Mouse (Mus musculus) urinary bladder, postnatal 4 days (tissue): ENCODE results near the gene D17H6S53E.
A peak's percentile ranks its signal among the peaks of the same experiment; 100 is the strongest.

Experiments used
- DNase-seq, 2 experiments: peaks; one replicate each; pipeline ENCODE4 v3.0.0; 2021 to 2022; ENCODE audit warnings: low spot score in 2 of 2

D17H6S53E gene

GRCm38 (mm10) chr17:35126206-35126611 is at the start of gene D17H6S53E:
D17H6S53E (plus strand) TSS chr17:35126373.
- DNase-seq: peak in 1 of 2 experiments; percentile 72

GRCm38 (mm10) chr17:35076507-35077176 is 49.5 kb upstream of the D17H6S53E start, which contains the start of gene Ly6g6e:
Ly6g6e (plus strand) TSS chr17:35076902.
- no peak for DNase-seq

- no peak for DNase-seq
These were observed 48.9 kb upstream of the D17H6S53E start for GRCm38 (mm10) chr17:35077285-35077684.

DNA sequence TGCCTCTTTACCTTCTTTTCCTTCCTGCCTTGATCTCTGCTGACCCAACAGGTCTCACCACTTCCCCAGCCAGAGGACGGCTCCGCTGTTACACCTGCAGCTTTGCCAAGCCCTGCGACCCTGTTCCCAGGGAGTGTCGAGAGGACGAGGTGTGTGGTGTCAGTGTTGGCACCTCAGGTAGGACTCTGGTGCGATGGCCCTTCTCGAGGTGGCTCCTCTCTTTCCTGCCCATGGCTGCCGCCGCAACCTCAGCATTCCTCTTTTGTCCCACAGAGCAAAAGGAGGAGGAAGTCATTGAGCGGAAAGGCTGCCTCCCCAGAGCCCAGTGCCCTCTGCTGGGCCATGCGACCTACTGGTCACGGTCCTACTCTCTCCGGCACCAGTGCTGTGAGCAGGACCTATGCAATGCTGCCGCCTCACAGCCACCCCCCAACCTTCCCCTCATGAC is 48.4 kb upstream of the D17H6S53E start, which contains the start of gene Ly6g6d:
Gene Ly6g6d (minus strand): TSS at position 280 of the 448 bp plus-strand sequence.
- DNase-seq: peak in 1 of 2 experiments; percentile 47

GRCm38 (mm10) chr17:35079778-35080177 is 46.4 kb upstream of the D17H6S53E start:
- no peak for DNase-seq

DNA sequence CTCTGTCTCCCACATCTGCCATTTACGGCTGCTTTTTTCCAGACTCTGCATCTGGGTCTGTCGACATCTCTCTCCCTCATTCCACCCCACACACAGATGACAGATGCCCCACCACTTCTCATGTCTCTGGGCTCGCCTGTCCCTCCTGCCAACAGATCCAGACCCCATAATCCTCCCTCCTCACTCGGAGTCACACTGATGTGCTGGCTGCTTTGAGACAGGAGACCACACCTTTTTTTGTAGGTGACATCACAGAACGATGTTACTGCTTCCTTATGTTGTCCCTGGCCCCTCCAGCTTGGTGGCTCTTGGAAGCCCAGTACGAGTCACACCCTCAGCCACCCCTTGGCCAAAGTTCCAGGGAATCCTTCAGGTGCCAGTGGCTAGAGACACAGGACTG is 45.9 kb upstream of the D17H6S53E start:
- DNase-seq: no peak

GRCm38 (mm10) chr17:35080710-35081109 is 45.5 kb upstream of the D17H6S53E start:
- DNase-seq: no peak

GRCm38 (mm10) chr17:35082841-35083576 is 43.2 kb upstream of the D17H6S53E start:
- DNase-seq: no peak

- no peak for DNase-seq
These were observed 42.2 kb upstream of the D17H6S53E start for GRCm38 (mm10) chr17:35083929-35084497.

- DNase-seq: no peak
These were observed 40.8 kb upstream of the D17H6S53E start, which contains the start of gene Ly6g6f for GRCm38 (mm10) chr17:35085208-35085865. Ly6g6f (minus strand) TSS chr17:35085610.

DNA sequence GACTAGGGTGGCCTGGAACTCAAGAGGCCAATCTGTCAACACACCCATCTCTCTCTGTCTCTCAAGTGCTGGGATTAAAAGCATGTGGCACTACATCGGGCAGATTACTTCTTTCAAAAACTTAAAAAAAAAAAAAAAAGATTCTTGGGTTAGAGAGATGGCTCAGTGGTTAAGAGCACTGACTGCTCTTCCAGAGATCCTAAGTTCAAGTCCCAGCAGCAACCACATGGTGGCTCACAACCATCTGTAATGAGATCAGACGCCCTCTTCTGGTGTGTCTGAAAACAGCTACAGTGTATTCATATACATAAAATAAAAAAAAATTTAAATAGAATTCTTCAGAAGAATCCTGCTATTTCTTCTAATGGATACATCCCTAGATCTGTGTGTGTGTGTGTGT is 38.0 kb upstream of the D17H6S53E start:
- DNase-seq: no peak

DNA sequence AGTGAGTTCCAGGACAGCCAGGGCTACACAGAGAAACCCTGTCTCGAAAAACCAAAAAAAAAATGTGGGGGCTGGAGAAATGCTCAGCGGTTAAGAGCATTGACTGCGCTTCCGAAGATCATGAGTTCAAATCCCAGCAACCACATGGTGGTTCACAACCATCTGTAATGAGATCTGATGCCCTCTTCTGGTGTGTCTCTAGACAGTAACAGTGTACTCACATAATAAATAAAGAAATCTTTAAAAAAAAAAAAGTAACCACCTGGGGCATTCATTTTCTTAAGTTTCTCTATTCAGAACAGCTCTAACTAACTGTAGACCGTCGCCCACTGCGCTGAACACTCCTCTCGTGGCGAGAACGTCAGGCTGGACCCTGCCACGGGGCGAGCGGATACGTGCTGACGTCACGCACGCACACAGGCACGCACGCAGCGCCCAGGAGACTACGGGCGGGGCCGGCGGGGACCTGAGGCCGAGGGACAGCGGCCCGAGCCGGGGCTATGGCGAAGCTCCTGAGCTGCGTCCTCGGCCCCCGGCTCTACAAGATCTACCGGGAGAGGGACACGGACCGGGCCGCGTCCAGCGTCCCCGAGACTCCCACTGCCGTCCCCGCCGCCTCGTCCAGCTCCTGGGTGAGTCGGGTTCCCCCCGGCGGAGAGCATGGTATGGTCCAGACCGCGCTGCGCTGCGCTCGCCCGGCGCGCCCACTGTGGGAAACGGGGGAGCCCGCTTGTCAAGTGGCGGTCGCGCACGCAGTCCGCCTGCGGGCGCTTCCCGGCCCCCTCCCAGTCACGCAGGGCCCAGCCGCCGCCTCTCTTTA is 37.1 kb upstream of the D17H6S53E start, which contains the start of gene Abhd16a:
Gene Abhd16a (plus strand): TSS at position 439 of the 820 bp plus-strand sequence.
- DNase-seq: peak; percentile 93 to 94

GRCm38 (mm10) chr17:35090166-35090932 is 35.8 kb upstream of the D17H6S53E start:
- DNase-seq: no peak

DNA sequence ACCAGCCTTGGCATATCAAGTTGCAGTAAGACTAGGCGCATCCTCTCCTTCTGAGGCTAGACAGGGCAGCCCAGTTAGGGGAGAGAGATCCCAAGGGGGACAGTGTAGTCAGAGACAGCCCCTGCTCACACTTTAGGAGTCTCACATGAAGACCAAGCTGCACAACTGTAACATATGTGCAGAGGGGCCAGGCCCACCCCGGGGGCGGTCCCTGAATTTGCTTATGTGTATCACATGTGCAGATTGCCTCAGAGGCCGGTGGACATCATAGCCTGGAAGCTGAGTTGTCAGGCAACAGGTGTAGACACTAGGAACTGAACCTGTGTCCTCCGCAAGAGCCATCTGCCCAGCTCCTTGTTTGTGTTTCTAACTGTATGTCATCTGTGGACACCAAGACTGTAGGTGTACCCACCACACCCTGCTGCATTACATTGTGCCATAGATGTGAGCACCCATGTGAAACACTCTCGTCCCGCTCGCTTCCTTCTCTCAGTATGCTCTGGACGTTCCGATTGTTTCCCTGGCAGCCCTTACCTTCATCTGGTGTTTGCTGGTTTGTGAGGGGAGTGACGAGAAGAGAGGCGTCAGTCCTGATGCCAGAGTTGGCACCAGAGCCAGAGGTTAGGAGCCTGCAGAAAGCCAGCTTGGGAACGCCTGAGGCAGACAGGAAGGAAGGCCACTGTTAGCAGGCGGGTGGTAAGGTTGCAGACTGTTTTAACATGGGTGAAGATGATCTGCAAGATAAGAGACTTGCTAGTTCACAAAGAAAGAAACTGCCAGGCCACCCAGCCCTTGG is 33.6 kb upstream of the D17H6S53E start:
- no peak for DNase-seq

DNA sequence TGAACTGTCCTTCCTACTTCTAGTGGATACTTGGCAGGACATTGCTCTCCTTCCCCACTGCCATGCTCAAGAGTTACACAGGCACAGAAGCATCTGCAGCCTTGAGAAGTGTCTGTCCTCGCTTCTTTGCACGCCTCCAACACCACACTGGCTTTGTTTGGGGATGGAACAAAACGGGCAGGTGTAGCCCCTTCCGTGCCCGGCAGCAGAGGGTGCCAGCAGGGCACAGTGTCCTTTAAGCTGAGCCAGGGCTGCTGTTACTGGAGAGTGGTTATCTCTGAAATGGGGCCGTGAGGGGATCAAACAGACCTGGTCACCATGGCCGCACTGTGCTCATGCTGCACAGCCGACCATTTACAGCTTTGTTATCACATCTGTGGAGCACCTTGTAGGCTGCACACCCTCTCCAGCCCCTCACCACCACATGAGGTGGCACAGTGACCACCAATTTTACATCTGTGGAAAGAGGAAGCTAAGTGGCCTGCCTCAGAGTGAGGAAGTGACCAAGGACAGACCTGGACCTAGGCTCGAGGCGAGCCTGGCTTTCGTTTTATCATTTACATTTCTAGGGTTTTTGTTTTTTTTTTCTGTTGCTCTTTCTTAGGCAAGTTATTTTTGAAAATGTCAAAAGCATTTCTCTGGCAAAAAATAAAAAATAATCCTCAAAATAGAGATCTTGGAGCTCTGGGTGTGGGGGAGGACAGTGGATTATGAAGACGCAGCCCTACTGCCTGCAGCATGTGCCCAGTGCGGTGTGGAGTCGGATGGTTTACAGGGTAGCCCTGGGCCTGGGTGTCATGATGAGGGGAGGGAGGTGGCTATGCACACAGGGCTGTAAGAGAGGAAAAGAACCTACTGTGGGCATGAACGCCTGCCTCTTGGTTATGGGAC is 31.5 kb upstream of the D17H6S53E start:
- DNase-seq: no peak

DNA sequence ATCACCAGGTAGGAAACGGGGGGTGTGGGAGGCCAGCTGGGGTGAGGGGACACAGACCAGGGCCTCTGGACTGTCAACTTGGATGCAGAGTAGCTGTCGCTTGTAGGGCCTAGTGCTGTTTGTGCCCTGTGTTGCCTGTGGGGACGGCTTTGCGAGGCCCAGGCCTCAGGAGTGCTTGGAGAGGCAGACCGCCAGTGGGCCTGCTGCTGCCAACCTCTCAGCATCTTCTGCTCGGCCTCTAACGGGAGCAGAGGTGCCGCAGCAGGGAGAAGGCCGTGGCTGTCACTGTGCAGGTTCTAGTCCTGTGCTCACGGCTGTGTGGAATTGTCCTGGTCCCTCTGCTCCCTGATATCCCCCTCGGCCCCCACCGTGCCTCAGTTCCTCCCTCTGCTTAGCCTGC is 29.6 kb upstream of the D17H6S53E start:
- DNase-seq: no peak

DNA sequence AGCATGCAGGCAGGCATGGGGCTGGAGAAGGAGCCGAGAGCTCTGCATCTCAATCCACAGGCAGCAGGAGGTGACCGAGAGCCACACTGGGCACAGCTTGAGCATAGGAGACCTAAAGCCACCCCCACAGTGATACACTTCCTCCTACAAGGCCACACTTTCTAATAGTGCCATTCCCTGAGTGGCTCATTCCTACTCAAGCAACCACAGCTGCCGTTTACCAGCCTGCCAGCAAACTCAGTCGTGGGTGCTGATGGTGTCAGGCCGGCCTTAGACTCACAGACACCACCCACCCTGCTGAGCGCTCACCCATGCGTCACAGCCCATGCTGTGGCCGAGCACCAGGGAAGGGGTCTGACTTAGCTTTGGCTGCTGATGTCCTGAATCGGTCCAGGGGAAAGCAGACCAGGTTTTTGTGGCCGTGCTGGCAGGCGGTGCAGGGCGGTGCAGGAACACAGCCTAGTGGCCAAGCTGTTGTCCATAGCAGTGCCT is 29.0 kb upstream of the D17H6S53E start:
- no peak for DNase-seq

DNA sequence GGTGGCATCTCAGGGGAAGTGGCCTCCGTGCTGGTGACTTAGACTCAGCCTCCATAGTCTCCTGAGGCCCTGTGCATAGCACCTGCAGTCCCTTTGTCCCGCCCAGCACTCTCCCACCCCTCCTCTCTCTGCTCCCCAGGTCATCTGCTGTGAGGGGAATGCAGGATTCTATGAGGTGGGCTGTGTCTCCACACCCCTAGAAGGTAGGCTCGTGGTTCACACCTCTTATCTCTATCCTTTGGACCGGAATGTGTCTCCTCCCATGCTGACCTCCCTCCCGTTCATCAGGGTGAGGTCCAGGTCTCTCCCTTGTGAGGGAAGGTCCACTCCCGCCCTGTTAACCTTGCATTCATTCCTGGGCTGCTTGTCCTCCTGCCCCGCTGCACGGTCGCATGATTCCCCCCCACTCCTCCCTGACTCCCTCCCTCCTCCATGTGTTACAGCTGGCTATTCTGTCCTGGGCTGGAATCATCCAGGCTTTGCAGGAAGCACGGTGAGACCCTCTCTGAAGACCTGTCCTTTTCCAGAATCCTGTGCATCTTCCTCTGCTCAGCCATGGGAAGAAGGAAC is 25.9 kb upstream of the D17H6S53E start:
- DNase-seq: no peak
